Comparison of ENCODE assay signal across 15 mouse cellular contexts in genomic region chr9:78126007-78126406, GRCm38 (mm10). TPM values are rescaled to one million over a fixed set of nuclear protein-coding genes. Genes with fewer than 3 reads are reported as not detected.
DNase-seq lines count a peak whose midpoint lies in the region; ATAC-seq lines count a peak whose summit lies in the region.
"Had no signal": no experiment of that assay in that cellular context is flagged by ENCODE, and none has a peak within 500 bp of the region (broad histone marks: within the 10 kb centered on the region; RNA-seq: fewer than 3 reads in every experiment).

No protein-coding gene starts in this region.

- no peak overlapping the region for H3K4me2 ChIP-seq in hindbrain, embryonic 11.5 days (replicated peaks; ENCODE audit: low read depth, low read length)
- no peak overlapping the region for H3K4me2 ChIP-seq in forebrain, embryonic 16.5 days (ENCODE audit: low read length)
- no peak overlapping the region for H3K4me2 ChIP-seq in midbrain, embryonic 12.5 days (replicated peaks)

- no peak overlapping the region for H3K4me3 ChIP-seq in hindbrain, embryonic 11.5 days (ENCODE audit: low read depth, low read length)
- no peak overlapping the region for H3K4me3 ChIP-seq in hindbrain, embryonic 10.5 days
- no peak overlapping the region for H3K4me3 ChIP-seq in forebrain, embryonic 16.5 days (replicated peaks; ENCODE audit: low read length)
- H3K4me3 ChIP-seq in midbrain, embryonic 12.5 days, result no peak overlapping the region
- H3K4me3 ChIP-seq: limb, embryonic 10.5 days; myocyte had no signal

- no peak for DNase-seq in hindbrain, embryonic 11.5 days (ENCODE audit: low spot score)
- no peak for DNase-seq in hindbrain, embryonic 10.5 days (ENCODE audit: low spot score)
- peak; percentile 51 for DNase-seq in retina, postnatal 1 day
- DNase-seq in heart, postnatal 4 days, result no peak
- no peak for DNase-seq in thymus, postnatal 10 days (ENCODE audit: low spot score in 2 of 2)
- DNase-seq in natural killer cell, adult 2 months (ENCODE audit: low spot score in 2 of 2), result no peak
- DNase-seq: cerebellum, adult 2 months; kidney, adult 2 months; lung, postnatal 4 days; thymus, postnatal 25 days had no signal

- H3K27me3 ChIP-seq in hindbrain, embryonic 11.5 days (ENCODE audit: control insufficient read depth, insufficient read depth, low read length), result no peaks in the 10 kb centered on the region
- no peaks in the 10 kb centered on the region for H3K27me3 ChIP-seq in hindbrain, embryonic 10.5 days (ENCODE audit: insufficient read depth, poor library complexity, severe bottlenecking)
- H3K27me3 ChIP-seq in forebrain, embryonic 16.5 days (replicated peaks; ENCODE audit: control insufficient read depth, insufficient read depth, low read length), result no peaks in the 10 kb centered on the region
- H3K27me3 ChIP-seq in midbrain, embryonic 12.5 days, result no peaks in the 10 kb centered on the region

- H3K9ac ChIP-seq in hindbrain, embryonic 11.5 days (ENCODE audit: low read depth, low read length), result no peak overlapping the region
- H3K9ac ChIP-seq in forebrain, embryonic 16.5 days (replicated peaks; ENCODE audit: low read depth, low read length), result no peak overlapping the region
- no peak overlapping the region for H3K9ac ChIP-seq in midbrain, embryonic 12.5 days (replicated peaks)

- WGBS in hindbrain, embryonic 11.5 days, result 79% methylated on average over 6 of the region's 6 CpGs
- 79% methylated on average over 6 of the region's 6 CpGs for WGBS in hindbrain, embryonic 10.5 days
- 54% methylated on average over 6 of the region's 6 CpGs for WGBS in forebrain, embryonic 16.5 days
- 62% methylated on average over 6 of the region's 6 CpGs for WGBS in midbrain, embryonic 12.5 days

- no peaks in the 10 kb centered on the region for H3K9me3 ChIP-seq in hindbrain, embryonic 11.5 days (ENCODE audit: control insufficient read depth, low read length)
- H3K9me3 ChIP-seq in hindbrain, embryonic 10.5 days, result no peaks in the 10 kb centered on the region
- H3K9me3 ChIP-seq in forebrain, embryonic 16.5 days (ENCODE audit: control insufficient read depth, low read length), result no peaks in the 10 kb centered on the region
- no peaks in the 10 kb centered on the region for H3K9me3 ChIP-seq in midbrain, embryonic 12.5 days
- H3K9me3 ChIP-seq: G1E; limb, embryonic 10.5 days had no signal

- H3K27ac ChIP-seq in hindbrain, embryonic 11.5 days (ENCODE audit: low read depth, low read length), result 0 out of 2 replicates have a peak overlapping the region, but pooled peaks have one; percentile 30
- no peak overlapping the region for H3K27ac ChIP-seq in hindbrain, embryonic 10.5 days
- H3K27ac ChIP-seq in forebrain, embryonic 16.5 days (ENCODE audit: low read length), result no peak overlapping the region
- peak overlapping the region; percentile 11; the same call in 1 of the 2 replicates for H3K27ac ChIP-seq in midbrain, embryonic 12.5 days (replicated peaks)
- H3K27ac ChIP-seq: limb, embryonic 10.5 days had no signal

- no peaks in the 10 kb centered on the region for H3K36me3 ChIP-seq in hindbrain, embryonic 11.5 days (ENCODE audit: control insufficient read depth, insufficient read depth, low read length)
- peaks cover 66% of the 10 kb centered on the region for H3K36me3 ChIP-seq in hindbrain, embryonic 10.5 days
- no peaks in the 10 kb centered on the region for H3K36me3 ChIP-seq in forebrain, embryonic 16.5 days (ENCODE audit: control insufficient read depth, insufficient read depth)
- H3K36me3 ChIP-seq in midbrain, embryonic 12.5 days, result peaks cover 17% of the 10 kb centered on the region

- no peaks in the 10 kb centered on the region for H3K4me1 ChIP-seq in hindbrain, embryonic 11.5 days (replicated peaks; ENCODE audit: control insufficient read depth, insufficient read depth, low read length)
- H3K4me1 ChIP-seq in hindbrain, embryonic 10.5 days (replicated peaks), result peaks cover 18% of the 10 kb centered on the region
- peaks cover 11% of the 10 kb centered on the region for H3K4me1 ChIP-seq in forebrain, embryonic 16.5 days (replicated peaks; ENCODE audit: control insufficient read depth, insufficient read depth, low read length)
- H3K4me1 ChIP-seq in midbrain, embryonic 12.5 days, result peaks cover 15% of the 10 kb centered on the region
- H3K4me1 ChIP-seq: limb, embryonic 10.5 days had no signal

- no peak for ATAC-seq in hindbrain, embryonic 11.5 days (ENCODE audit: low FRiP score)
- peak; percentile 51 for ATAC-seq in forebrain, embryonic 16.5 days
- no peak for ATAC-seq in midbrain, embryonic 12.5 days (ENCODE audit: low FRiP score, low read depth)

RNA-seq across cellular contexts. Expression of gene Ick, which starts 17.0 kb away (rescaled TPM):
- 36.4 and 39.3 TPM in 2 replicates for polyA plus RNA-seq in hindbrain, embryonic 11.5 days (2014; fragmentation: Nextera tagmentation; extraction: Ambion mirVana)
- polyA plus RNA-seq in hindbrain, embryonic 10.5 days (2016; fragmentation: Nextera tagmentation; extraction: Ambion mirVana), result 37.7 and 39.1 TPM in 2 replicates
- 39.4 and 40.4 TPM in 2 replicates for polyA plus RNA-seq in forebrain, embryonic 16.5 days (2015; fragmentation: Nextera tagmentation; extraction: Ambion mirVana)
- 40.1 and 43.3 TPM in 2 replicates for polyA plus RNA-seq in midbrain, embryonic 12.5 days (2016; fragmentation: Nextera tagmentation; extraction: Ambion mirVana)
- total RNA-seq in heart, postnatal 4 days (2021), result 10 to 100 TPM; 23.9 to 24.0 TPM

RNA-seq across cellular contexts. Expression of gene Fbxo9, which starts 17.1 kb away (rescaled TPM):
- 35.5 and 36.9 TPM in 2 replicates for polyA plus RNA-seq in hindbrain, embryonic 11.5 days (2014; fragmentation: Nextera tagmentation; extraction: Ambion mirVana)
- 25.0 and 27.8 TPM in 2 replicates for polyA plus RNA-seq in hindbrain, embryonic 10.5 days (2016; fragmentation: Nextera tagmentation; extraction: Ambion mirVana)
- polyA plus RNA-seq in forebrain, embryonic 16.5 days (2015; fragmentation: Nextera tagmentation; extraction: Ambion mirVana), result 56.9 and 60.2 TPM in 2 replicates
- 34.7 and 39.7 TPM in 2 replicates for polyA plus RNA-seq in midbrain, embryonic 12.5 days (2016; fragmentation: Nextera tagmentation; extraction: Ambion mirVana)
- 10 to 100 TPM; 67.6 to 72.3 TPM for total RNA-seq in heart, postnatal 4 days (2021)

RNA-seq across cellular contexts. Expression of gene Gsta4, which starts 56.6 kb away (rescaled TPM):
- polyA plus RNA-seq in hindbrain, embryonic 11.5 days (2014; fragmentation: Nextera tagmentation; extraction: Ambion mirVana), result 44.0 and 46.4 TPM in 2 replicates
- 58.1 and 60.9 TPM in 2 replicates for polyA plus RNA-seq in hindbrain, embryonic 10.5 days (2016; fragmentation: Nextera tagmentation; extraction: Ambion mirVana)
- 11.9 and 14.9 TPM in 2 replicates for polyA plus RNA-seq in forebrain, embryonic 16.5 days (2015; fragmentation: Nextera tagmentation; extraction: Ambion mirVana)
- polyA plus RNA-seq in midbrain, embryonic 12.5 days (2016; fragmentation: Nextera tagmentation; extraction: Ambion mirVana), result 20.3 and 24.3 TPM in 2 replicates
- 10 to 100 TPM; 66.4 to 68.2 TPM for total RNA-seq in heart, postnatal 4 days (2021)

Comparison
In these comparisons a context has a peak if more than half of its experiments do, and no peak if none do; other contexts are left out.
1. H3K27ac ChIP-seq: peak in hindbrain, embryonic 11.5 days (single experiment) and midbrain, embryonic 12.5 days (single experiment); none in hindbrain, embryonic 10.5 days (single experiment) and forebrain, embryonic 16.5 days (single experiment).